Mouse (Mus musculus) MEL (cell line): ENCODE measurements around the gene Lect2. TPM values are rescaled to one million over a fixed set of nuclear protein-coding genes. Genes with fewer than 3 reads are reported as not detected.

Source experiments
- DNase-seq: peaks from one replicate; pipeline ENCODE4 v3.0.0; 2011; ENCODE audit warnings: low read depth, low spot score
- H3K27ac ChIP-seq: 2 replicates; pipeline ENCODE4 v1.5.1; 2012; ENCODE audit warnings: low read depth, mild to moderate bottlenecking, control low read depth, low read length, moderate library complexity; ENCODE audit not compliant: control insufficient read depth
- H3K27me3 ChIP-seq, 2 experiments: fragments of 150-350 bp in 1 of 2; sonication (generic) in 1 of 2; 2 replicates each; pipeline ENCODE4 v1.6.1; 2012; ENCODE audit warnings: low read length in 2 of 2, mild to moderate bottlenecking in 2 of 2, improper control_type of control experiment in 1 of 2, moderate library complexity in 1 of 2; ENCODE audit not compliant: insufficient read depth in 2 of 2, control insufficient read depth in 1 of 2
- H3K36me3 ChIP-seq, 2 experiments: 2 replicates each; pipeline ENCODE4 v1.6.1; 2012 to 2014; ENCODE audit warnings: low read length in 2 of 2, improper control_type of control experiment in 1 of 2, inconsistent platforms in 1 of 2, mild to moderate bottlenecking in 1 of 2; ENCODE audit not compliant: insufficient read depth in 2 of 2, control insufficient read depth in 1 of 2
- H3K4me1 ChIP-seq, 2 experiments: fragments of 150-350 bp in 1 of 2; sonication (generic) in 1 of 2; 2 replicates each; pipeline ENCODE4 v1.6.1; 2012; ENCODE audit warnings: low read length in 2 of 2, improper control_type of control experiment in 1 of 2, mild to moderate bottlenecking in 1 of 2; ENCODE audit not compliant: insufficient read depth in 2 of 2, control insufficient read depth in 1 of 2
- H3K4me3 ChIP-seq, 2 experiments: fragments of 150-350 bp in 1 of 2; sonication (generic) in 1 of 2; 2 replicates each; pipeline ENCODE4 v1.5.1; 2012; ENCODE audit warnings: low read depth in 2 of 2, low read length in 2 of 2, mild to moderate bottlenecking in 2 of 2, moderate library complexity in 2 of 2, control low read depth in 1 of 2, improper control_type of control experiment in 1 of 2; ENCODE audit not compliant: control insufficient read depth in 1 of 2, insufficient read depth in 1 of 2
- H3K79me2 ChIP-seq: 2 replicates; pipeline ENCODE4 v1.6.1; 2012; ENCODE audit warnings: mild to moderate bottlenecking, low read length, moderate library complexity; ENCODE audit not compliant: control insufficient read depth, poor library complexity, insufficient read depth
- H3K9ac ChIP-seq: 2 replicates; pipeline ENCODE4 v1.6.1; 2012; ENCODE audit warnings: low read depth, mild to moderate bottlenecking, control low read depth, low read length, moderate library complexity; ENCODE audit not compliant: control insufficient read depth, poor library complexity, severe bottlenecking
- H3K9me3 ChIP-seq: fragments of 150-350 bp; sonication (generic); replicated peaks from 2 replicates; pipeline ENCODE4 v1.6.1; 2012; ENCODE audit warnings: mild to moderate bottlenecking, low read length, improper control_type of control experiment, moderate library complexity; ENCODE audit not compliant: insufficient read depth
- BHLHE40 ChIP-seq: IDR thresholded peaks from 2 replicates; pipeline ENCODE4 v1.6.1; 2012; ENCODE audit warnings: low read depth, mild to moderate bottlenecking, inconsistent platforms, low read length, improper control_type of control experiment, borderline replicate concordance
- CTCF ChIP-seq, 3 experiments: IDR thresholded peaks in 2 of 3; conservative IDR thresholded peaks in 1 of 3; 2 replicates each; pipeline ENCODE4 v1.5.1; 2011 to 2012; ENCODE audit warnings: low read length in 3 of 3, low read depth in 2 of 3, mild to moderate bottlenecking in 2 of 3, improper control_type of control experiment in 1 of 3, inconsistent platforms in 1 of 3, mixed read lengths in 1 of 3, moderate library complexity in 1 of 3; ENCODE audit not compliant: control insufficient read depth in 1 of 3, insufficient read depth in 1 of 3, poor library complexity in 1 of 3, severe bottlenecking in 1 of 3
- E2F4 ChIP-seq: IDR thresholded peaks from 2 replicates; pipeline ENCODE4 v1.6.1; 2011; ENCODE audit warnings: low read depth, low read length, improper control_type of control experiment, borderline replicate concordance
- ELF1 ChIP-seq: IDR thresholded peaks from 2 replicates; pipeline ENCODE4 v1.6.1; 2014; ENCODE audit warnings: low read depth, mild to moderate bottlenecking, inconsistent platforms, low read length, improper control_type of control experiment, moderate library complexity
- ETS1 ChIP-seq: IDR thresholded peaks from 2 replicates; pipeline ENCODE4 v1.6.1; 2012; ENCODE audit warnings: low read depth, mild to moderate bottlenecking, inconsistent platforms, low read length, improper control_type of control experiment, moderate library complexity
- GABPA ChIP-seq: IDR thresholded peaks from 2 replicates; pipeline ENCODE4 v1.6.1; 2012; ENCODE audit warnings: low read depth, mild to moderate bottlenecking, inconsistent platforms, low read length, improper control_type of control experiment, moderate library complexity
- GATA1 ChIP-seq: IDR thresholded peaks from 2 replicates; pipeline ENCODE4 v1.6.1; 2011; ENCODE audit warnings: low read depth, low read length, improper control_type of control experiment
- HCFC1 ChIP-seq: IDR thresholded peaks from 2 replicates; pipeline ENCODE4 v1.6.1; 2012; ENCODE audit warnings: low read depth, mild to moderate bottlenecking, inconsistent platforms, low read length, improper control_type of control experiment, moderate library complexity
- JUND ChIP-seq: IDR thresholded peaks from 2 replicates; pipeline ENCODE4 v1.6.1; 2011; ENCODE audit warnings: low read depth, mild to moderate bottlenecking, improper control_type of control experiment, low read length
- KAT2A ChIP-seq: conservative IDR thresholded peaks from 2 replicates; pipeline ENCODE4 v1.6.1; 2012; ENCODE audit warnings: low read depth, low read length, improper control_type of control experiment, inconsistent platforms
- MAFK ChIP-seq: IDR thresholded peaks from 2 replicates; pipeline ENCODE4 v1.6.1; 2011; ENCODE audit warnings: low read depth, mild to moderate bottlenecking, low read length, improper control_type of control experiment, borderline replicate concordance
- MEF2A ChIP-seq: IDR thresholded peaks from 2 replicates; pipeline ENCODE4 v1.6.1; 2014; ENCODE audit warnings: low read depth, mild to moderate bottlenecking, inconsistent platforms, low read length, improper control_type of control experiment; ENCODE audit not compliant: poor library complexity, insufficient replicate concordance, severe bottlenecking; ENCODE audit errors: extremely low read depth
- MXI1 ChIP-seq: IDR thresholded peaks from 2 replicates; pipeline ENCODE4 v1.6.1; 2011; ENCODE audit warnings: mild to moderate bottlenecking, low read depth, low read length, improper control_type of control experiment
- MYB ChIP-seq: IDR thresholded peaks from 2 replicates; pipeline ENCODE4 v1.6.1; 2011; ENCODE audit warnings: mild to moderate bottlenecking, low read depth, low read length, improper control_type of control experiment
- NRF1 ChIP-seq: IDR thresholded peaks from 2 replicates; pipeline ENCODE4 v1.6.1; 2014; ENCODE audit warnings: low read depth, mild to moderate bottlenecking, inconsistent platforms, low read length, improper control_type of control experiment, moderate library complexity; ENCODE audit not compliant: poor library complexity, insufficient read depth, severe bottlenecking
- TAL1 ChIP-seq: IDR thresholded peaks from 2 replicates; pipeline ENCODE4 v1.6.1; 2012; ENCODE audit warnings: mild to moderate bottlenecking, inconsistent platforms, low read length, moderate library complexity, mixed read lengths
- TCF12 ChIP-seq: IDR thresholded peaks from 2 replicates; pipeline ENCODE4 v1.6.1; 2014; ENCODE audit warnings: low read depth, mild to moderate bottlenecking, inconsistent platforms, low read length, improper control_type of control experiment, moderate library complexity
- ZKSCAN1 ChIP-seq: IDR thresholded peaks from 2 replicates; pipeline ENCODE4 v1.6.1; 2012; ENCODE audit warnings: low read depth, mild to moderate bottlenecking, inconsistent platforms, low read length, improper control_type of control experiment, moderate library complexity
- ZMIZ1 ChIP-seq: IDR thresholded peaks from 2 replicates; pipeline ENCODE4 v1.6.1; 2012; ENCODE audit warnings: low read depth, mild to moderate bottlenecking, inconsistent platforms, low read length, improper control_type of control experiment, moderate library complexity
- ZNF384 ChIP-seq: IDR thresholded peaks from 2 replicates; pipeline ENCODE4 v1.6.1; 2012; ENCODE audit warnings: low read depth, mild to moderate bottlenecking, inconsistent platforms, low read length, improper control_type of control experiment
- polyA plus RNA-seq, 2 experiments: library from polyadenylated mRNA; stranded (reverse) in 1 of 2; unstranded in 1 of 2; fragments of >175 nt in 1 of 2; fragments of >200 nt in 1 of 2; gene quantifications; 2 replicates each; pipeline versions ENCODE4 v1.2.1 to v1.2.4; 2012; ENCODE audit warnings: low replicate concordance in 2 of 2, low read depth in 1 of 2; ENCODE audit not compliant: insufficient read length in 2 of 2, insufficient read depth in 1 of 2, missing spikeins in 1 of 2
- total RNA-seq: library from RNA; depleted of rRNA; stranded (reverse); fragments of 300-350 nt; gene quantifications from 2 replicates; pipeline ENCODE4 v1.2.3, GENCODE M21; 2012

Lect2 gene
- total and polyA plus RNA-seq, 3 experiments = not detected

- no peak for DNase-seq
- H3K9me3 ChIP-seq = no peaks in the 10 kb centered on the region
- no peaks in the 10 kb centered on the region for H3K4me1 ChIP-seq
- H3K4me3 ChIP-seq = no peak overlapping the region
- H3K27me3 ChIP-seq = no peaks in the 10 kb centered on the region
- H3K9ac ChIP-seq = no peak overlapping the region
- TF ChIP-seq ZNF384 (no peak), GABPA (no peak), ELF1 (no peak), MYB (no peak), HCFC1 (no peak), BHLHE40 (no peak), TCF12 (no peak), CTCF (IDR thresholded peaks at IDR 0.05 in 2 of 3, conservative IDR thresholded peaks at IDR 0.05 in 1 of 3; ENCODE audit: control insufficient read depth in 1 of 3, insufficient read depth in 1 of 3, low read depth in 2 of 3, low read length in 3 of 3, poor library complexity in 1 of 3, severe bottlenecking in 1 of 3) (no peak), MEF2A (no peak), ETS1 (no peak), ZMIZ1 (no peak), MXI1 (no peak)
- no peaks in the 10 kb centered on the region for H3K36me3 ChIP-seq
- H3K27ac ChIP-seq = no peak overlapping the region
- no peaks in the 10 kb centered on the region for H3K79me2 ChIP-seq
These were observed 46.9 kb upstream of the Lect2 start for GRCm38 (mm10) chr13:56595246-56595645.

- H3K27ac ChIP-seq = no peak overlapping the region
- no peaks in the 10 kb centered on the region for H3K4me1 ChIP-seq
- H3K79me2 ChIP-seq = no peaks in the 10 kb centered on the region
- H3K27me3 ChIP-seq = no peaks in the 10 kb centered on the region
- no peak for DNase-seq
- no peaks in the 10 kb centered on the region for H3K9me3 ChIP-seq
- TF ChIP-seq E2F4 = no peak
- TF ChIP-seq JUND = no peak
- no peak for TF ChIP-seq GABPA
- no peak for TF ChIP-seq ETS1
- TF ChIP-seq GATA1 = no peak
- TF ChIP-seq ZKSCAN1 = no peak
- TF ChIP-seq TAL1 = no peak
- no peak for TF ChIP-seq KAT2A
- TF ChIP-seq NRF1 = no peak
- no peak for TF ChIP-seq MAFK
- no peak for TF ChIP-seq MEF2A
- H3K9ac ChIP-seq = no peak overlapping the region
- no peaks in the 10 kb centered on the region for H3K36me3 ChIP-seq
- no peak overlapping the region for H3K4me3 ChIP-seq
These were observed 45.7 kb upstream of the Lect2 start for GRCm38 (mm10) chr13:56593961-56594391.
